Mouse (Mus musculus) embryonic fibroblast, embryonic 13.5 days (primary cell): ENCODE measurements around the gene Kras.

Experiments
- CTCF ChIP-seq: IDR thresholded peaks from 2 replicates; pipeline ENCODE4 v1.5.1; 2011; ENCODE audit warnings: mild to moderate bottlenecking, control low read depth, low read length, moderate library complexity, borderline replicate concordance; ENCODE audit not compliant: insufficient read depth
- POLR2A ChIP-seq: IDR thresholded peaks from 2 replicates; pipeline ENCODE4 v1.6.1; 2011; ENCODE audit warnings: low read depth, mild to moderate bottlenecking, control low read depth, low read length, moderate library complexity

DNA sequence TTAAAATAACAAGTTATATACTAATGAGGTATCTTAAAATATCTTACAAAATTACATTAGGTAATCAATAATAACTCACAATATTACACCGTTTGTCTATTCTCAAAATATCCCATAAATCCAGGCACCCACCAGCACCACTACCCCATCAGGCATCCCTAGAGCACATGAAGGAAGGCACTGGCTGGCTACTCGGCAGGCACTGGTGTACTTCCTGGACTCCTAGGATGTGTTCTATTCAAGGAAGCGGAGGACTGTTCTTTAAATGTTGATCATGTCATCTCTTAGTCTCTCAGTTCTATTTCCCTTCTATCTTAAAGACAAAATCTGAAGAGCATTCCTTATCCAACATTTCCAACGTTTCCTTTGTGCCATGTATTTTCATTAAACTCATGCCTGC lies 12.9 kb downstream of the Kras start:
- TF ChIP-seq CTCF (no peak), POLR2A (no peak)
